Mouse (Mus musculus): ENCODE measurements around the gene Mymk.

DNA sequence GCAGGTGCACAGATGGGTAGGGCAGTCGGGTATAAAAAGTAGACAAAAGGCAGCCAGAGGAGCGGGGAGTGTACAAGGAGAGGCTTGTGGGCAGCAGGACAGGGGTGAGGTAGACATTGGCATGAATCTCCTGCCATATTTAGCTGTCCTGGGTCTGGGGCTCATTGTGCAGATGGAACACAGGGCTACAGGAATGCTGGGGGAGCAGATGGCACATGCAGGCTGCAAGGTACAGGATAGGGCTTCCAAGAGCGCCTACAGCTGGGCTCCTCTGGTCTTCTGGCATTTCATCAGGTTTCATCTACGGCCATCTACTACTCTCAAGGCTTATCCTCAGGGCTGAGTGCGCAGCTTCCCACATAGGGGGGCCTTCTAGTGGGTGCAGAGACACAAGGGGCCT, 37.1 kb upstream of the Mymk start:
- TF ChIP-seq CTCF (IDR thresholded peaks at IDR 0.05; ENCODE audit: low read depth, low read length) (no peak), POLR2A (IDR thresholded peaks at IDR 0.05; ENCODE audit: borderline replicate concordance, low read depth, low read length) (no peak)

Measured in bone marrow macrophage, adult 2 months (primary cell).